Comparison of ENCODE assay signal across 9 mouse cellular contexts in the genomic region with DNA sequence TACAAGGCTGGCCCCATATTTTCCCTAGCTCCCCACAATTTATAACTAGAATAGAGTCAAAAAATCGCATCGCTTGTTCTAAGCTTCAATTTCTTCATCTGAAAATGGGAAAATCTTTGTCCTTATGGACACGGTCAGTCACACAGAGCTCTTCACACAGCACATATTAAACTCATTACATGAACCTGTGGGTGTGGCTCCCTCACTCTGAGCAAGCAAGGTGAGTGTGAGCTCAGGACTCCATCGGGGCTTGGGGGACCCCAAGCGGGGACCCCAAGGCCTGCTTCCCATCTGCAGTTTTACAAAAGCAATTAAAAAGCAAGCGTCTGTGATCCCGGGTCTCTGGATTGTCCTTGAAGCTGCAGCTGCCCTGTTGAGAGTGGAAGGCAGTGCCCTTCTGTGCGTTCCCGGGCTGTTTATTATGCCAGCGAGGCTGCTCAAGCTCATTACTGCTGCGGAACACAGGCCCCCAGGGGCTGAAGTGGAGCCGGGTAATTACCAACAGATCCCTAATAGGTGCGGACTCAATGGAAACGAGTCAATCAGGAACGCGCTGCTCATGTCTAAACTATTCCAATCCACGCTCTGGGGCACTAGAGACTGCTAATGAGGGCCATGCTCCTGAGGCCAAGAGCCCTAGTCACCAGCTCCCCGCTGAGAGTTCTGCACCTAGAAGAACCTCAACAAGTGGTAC.
A peak's percentile ranks its signal among the peaks of the same experiment; 100 is the strongest.
DNase-seq lines count a peak whose midpoint lies in the region; ATAC-seq and TF ChIP-seq lines count a peak whose summit lies in the region.
"Had no signal": no experiment of that assay in that cellular context is flagged by ENCODE, and none has a peak within 500 bp of the region (broad histone marks: within the 10 kb centered on the region; RNA-seq: fewer than 3 reads in every experiment).

No protein-coding gene starts in this region.

- no peaks in the 10 kb centered on the region for H3K36me3 ChIP-seq in embryonic facial prominence, embryonic 15.5 days
- H3K36me3 ChIP-seq in kidney, embryonic 16.5 days (ENCODE audit: insufficient read depth, low read length): no peaks in the 10 kb centered on the region
- no peaks in the 10 kb centered on the region for H3K36me3 ChIP-seq in midbrain, embryonic 16.5 days (ENCODE audit: control insufficient read depth, insufficient read depth, low read length)
- H3K36me3 ChIP-seq in stomach, postnatal 0 days (ENCODE audit: control insufficient read depth, insufficient read depth, low read length): no peaks in the 10 kb centered on the region
- H3K36me3 ChIP-seq: limb, embryonic 15.5 days had no signal

- H3K27me3 ChIP-seq in embryonic facial prominence, embryonic 15.5 days: no peaks in the 10 kb centered on the region
- no peaks in the 10 kb centered on the region for H3K27me3 ChIP-seq in kidney, embryonic 16.5 days (ENCODE audit: insufficient read depth, low read length)
- H3K27me3 ChIP-seq in midbrain, embryonic 16.5 days (ENCODE audit: control insufficient read depth, insufficient read depth, low read depth, low read length): no peaks in the 10 kb centered on the region
- H3K27me3 ChIP-seq in stomach, postnatal 0 days (ENCODE audit: control insufficient read depth, insufficient read depth, low read length): no peaks in the 10 kb centered on the region
- H3K27me3 ChIP-seq: limb, embryonic 15.5 days had no signal

- H3K27ac ChIP-seq in embryonic facial prominence, embryonic 15.5 days (replicated peaks): no peak overlapping the region
- no peak overlapping the region for H3K27ac ChIP-seq in kidney, embryonic 16.5 days (ENCODE audit: low read length)
- no peak overlapping the region for H3K27ac ChIP-seq in midbrain, embryonic 16.5 days (ENCODE audit: low read length)
- no peak overlapping the region for H3K27ac ChIP-seq in stomach, postnatal 0 days (replicated peaks)
- H3K27ac ChIP-seq: limb, embryonic 15.5 days had no signal

- H3K4me2 ChIP-seq in embryonic facial prominence, embryonic 15.5 days (replicated peaks): no peak overlapping the region
- no peak overlapping the region for H3K4me2 ChIP-seq in kidney, embryonic 16.5 days (replicated peaks; ENCODE audit: low read depth, low read length)
- H3K4me2 ChIP-seq in midbrain, embryonic 16.5 days (ENCODE audit: low read length): peak overlapping the region; percentile 28
- no peak overlapping the region for H3K4me2 ChIP-seq in stomach, postnatal 0 days (replicated peaks; ENCODE audit: low read depth)
- H3K4me2 ChIP-seq: limb, embryonic 15.5 days had no signal

- TF ChIP-seq CTCF in stomach, postnatal 0 days (IDR thresholded peaks at IDR 0.05; ENCODE audit: low read depth): no peak

- no peak for TF ChIP-seq EP300 in stomach, postnatal 0 days (optimal IDR thresholded peaks at IDR 0.05)

- peaks cover 5% of the 10 kb centered on the region; the same call in 1 of the 2 replicates for H3K4me1 ChIP-seq in embryonic facial prominence, embryonic 15.5 days
- no peaks in the 10 kb centered on the region for H3K4me1 ChIP-seq in kidney, embryonic 16.5 days (ENCODE audit: insufficient read depth, low read length)
- no peaks in the 10 kb centered on the region for H3K4me1 ChIP-seq in midbrain, embryonic 16.5 days (ENCODE audit: control insufficient read depth, insufficient read depth, low read length)
- no peaks in the 10 kb centered on the region for H3K4me1 ChIP-seq in stomach, postnatal 0 days (replicated peaks; ENCODE audit: control insufficient read depth, insufficient read depth)

- 25% methylated on average over 18 of the region's 18 CpGs for WGBS in embryonic facial prominence, embryonic 15.5 days
- WGBS in kidney, embryonic 16.5 days: 40% methylated on average over 18 of the region's 18 CpGs
- WGBS in midbrain, embryonic 16.5 days: 32% methylated on average over 18 of the region's 18 CpGs
- 83% methylated on average over 18 of the region's 18 CpGs for WGBS in stomach, postnatal 0 days

- peak; percentile 59 for ATAC-seq in frontal cortex, adult (ENCODE audit: low TSS enrichment)
- peak; percentile 60 for ATAC-seq in embryonic facial prominence, embryonic 15.5 days (ENCODE audit: insufficient number of reproducible peaks, low FRiP score, low TSS enrichment, low read depth)
- ATAC-seq in kidney, embryonic 16.5 days (ENCODE audit: low FRiP score, low TSS enrichment): peak; percentile 39; the same call in 1 of the 2 replicates
- peak; percentile 82 for ATAC-seq in midbrain, embryonic 16.5 days
- ATAC-seq in stomach, postnatal 0 days (ENCODE audit: low FRiP score, low TSS enrichment): no peak

- H3K9me3 ChIP-seq in embryonic facial prominence, embryonic 15.5 days (replicated peaks): no peaks in the 10 kb centered on the region
- no peaks in the 10 kb centered on the region for H3K9me3 ChIP-seq in kidney, embryonic 16.5 days (ENCODE audit: low read length)
- no peaks in the 10 kb centered on the region for H3K9me3 ChIP-seq in midbrain, embryonic 16.5 days (replicated peaks; ENCODE audit: control insufficient read depth, low read length, poor library complexity, severe bottlenecking)
- no peaks in the 10 kb centered on the region for H3K9me3 ChIP-seq in stomach, postnatal 0 days (ENCODE audit: control insufficient read depth, low read length)
- H3K9me3 ChIP-seq: limb, embryonic 15.5 days had no signal

- no peak for DNase-seq in frontal cortex, postnatal 25 days (ENCODE audit: low spot score in 2 of 2)
- DNase-seq in stomach, postnatal 0 days (ENCODE audit: low spot score): no peak
- DNase-seq in lung, postnatal 14 days: no peak
- DNase-seq in urinary bladder, adult 2 months (ENCODE audit: low spot score): no peak

- H3K4me3 ChIP-seq in embryonic facial prominence, embryonic 15.5 days (replicated peaks): no peak overlapping the region
- no peak overlapping the region for H3K4me3 ChIP-seq in kidney, embryonic 16.5 days (ENCODE audit: low read length)
- H3K4me3 ChIP-seq in midbrain, embryonic 16.5 days (ENCODE audit: low read depth, low read length): no peak overlapping the region
- no peak overlapping the region for H3K4me3 ChIP-seq in stomach, postnatal 0 days (ENCODE audit: low read depth, low read length)
- H3K4me3 ChIP-seq: limb, embryonic 15.5 days had no signal

- H3K9ac ChIP-seq in embryonic facial prominence, embryonic 15.5 days: no peak overlapping the region
- no peak overlapping the region for H3K9ac ChIP-seq in kidney, embryonic 16.5 days (replicated peaks; ENCODE audit: low read length)
- H3K9ac ChIP-seq in midbrain, embryonic 16.5 days (ENCODE audit: low read depth, low read length): no peak overlapping the region
- no peak overlapping the region for H3K9ac ChIP-seq in stomach, postnatal 0 days (ENCODE audit: low read length)
- H3K9ac ChIP-seq: limb, embryonic 15.5 days had no signal
